Mouse (Mus musculus): ENCODE measurements around the gene Clec2i.

- TF ChIP-seq POLR2A (IDR thresholded peaks at IDR 0.05; ENCODE audit: borderline replicate concordance, insufficient read depth, low read length) (no peak), CTCF (IDR thresholded peaks at IDR 0.05; ENCODE audit: borderline replicate concordance, insufficient read depth, low read depth, low read length) (no peak)
Measured at GRCm38 (mm10) chr6:128841327-128842089, 45.9 kb upstream of the Clec2i start.
